7 mouse cellular contexts compared by ENCODE assay signal in genomic region chr15:103502435-103503250, GRCm38 (mm10). TPM values are rescaled to one million over a fixed set of nuclear protein-coding genes. Genes with fewer than 3 reads are reported as not detected.
A peak's percentile ranks its signal among the peaks of the same experiment; 100 is the strongest.
DNase-seq lines count a peak whose midpoint lies in the region; ATAC-seq and TF ChIP-seq lines count a peak whose summit lies in the region.

TSS of gene Pde1b (plus strand) at chr15:103503034.

- peak within 1 kb of the TSS; percentile 79 for H3K4me2 ChIP-seq in limb, embryonic 11.5 days (ENCODE audit: low read depth, severe bottlenecking)
- peak within 1 kb of the TSS; percentile 94 for H3K4me2 ChIP-seq in midbrain, embryonic 11.5 days

- H3K4me3 ChIP-seq in limb, embryonic 11.5 days (ENCODE audit: low read depth, low read length) = peak within 1 kb of the TSS; percentile 45
- H3K4me3 ChIP-seq in midbrain, embryonic 11.5 days (ENCODE audit: low read depth, low read length) = peak within 1 kb of the TSS; percentile 63
- H3K4me3 ChIP-seq in small intestine, adult 2 months (ENCODE audit: low read depth, low read length) = peak within 1 kb of the TSS; percentile 67

- no peak within 1 kb of the TSS for H3K27ac ChIP-seq in limb, embryonic 11.5 days (replicated peaks; ENCODE audit: low read depth, low read length)
- H3K27ac ChIP-seq in midbrain, embryonic 11.5 days (ENCODE audit: low read depth, low read length) = peak within 1 kb of the TSS; percentile 3; the same call in 1 of the 2 replicates
- H3K27ac ChIP-seq in small intestine, adult 2 months (ENCODE audit: insufficient read depth, low read depth, low read length) = no peak within 1 kb of the TSS

- H3K36me3 ChIP-seq in limb, embryonic 11.5 days (ENCODE audit: control insufficient read depth, insufficient read depth, low read length) = no peaks in the 10 kb centered on the region; the same call in 1 of the 2 replicates
- H3K36me3 ChIP-seq in midbrain, embryonic 11.5 days (ENCODE audit: control insufficient read depth, insufficient read depth, low read length) = no peaks in the 10 kb centered on the region
- no peaks in the 10 kb centered on the region for H3K36me3 ChIP-seq in small intestine, adult 2 months (ENCODE audit: control insufficient read depth, insufficient read depth, low read length)

- ATAC-seq in granulocyte monocyte progenitor cell, adult 5-6 weeks (replicated peaks; ENCODE audit: poor library complexity, severe bottlenecking) = peak; percentile 76
- ATAC-seq in limb, embryonic 11.5 days (ENCODE audit: insufficient number of reproducible peaks, low FRiP score, low TSS enrichment, low read depth) = peak; percentile 71
- peak; percentile 94 for ATAC-seq in midbrain, embryonic 11.5 days (ENCODE audit: low FRiP score)

- peaks cover 15% of the 10 kb centered on the region for H3K27me3 ChIP-seq in limb, embryonic 11.5 days (ENCODE audit: control insufficient read depth, insufficient read depth, low read length)
- peaks cover 4% of the 10 kb centered on the region; the same call in 1 of the 2 replicates for H3K27me3 ChIP-seq in midbrain, embryonic 11.5 days (ENCODE audit: control insufficient read depth, insufficient read depth, low read length)
- no peaks in the 10 kb centered on the region for H3K27me3 ChIP-seq in small intestine, adult 2 months (ENCODE audit: control insufficient read depth, insufficient read depth, low read length)

- TF ChIP-seq POLR2A in small intestine, adult 2 months (IDR thresholded peaks at IDR 0.05; ENCODE audit: low read depth, low read length) = no peak

- DNase-seq in adrenal gland, adult 18-20 months (ENCODE audit: low spot score in 2 of 2) = peak; percentile 60 to 62
- peak; percentile 72 to 84 for DNase-seq in cerebellum, postnatal 25 days
- peak; percentile 42 for DNase-seq in kidney, adult 18-20 months
- DNase-seq in limb, embryonic 11.5 days (ENCODE audit: low spot score) = peak; percentile 72
- peak; percentile 97 for DNase-seq in midbrain, embryonic 11.5 days (ENCODE audit: low spot score, missing footprints)

- H3K4me1 ChIP-seq in limb, embryonic 11.5 days (ENCODE audit: control insufficient read depth, insufficient read depth, low read length) = peaks cover 8% of the 10 kb centered on the region
- H3K4me1 ChIP-seq in midbrain, embryonic 11.5 days (ENCODE audit: control insufficient read depth, insufficient read depth, low read length) = peaks cover 7% of the 10 kb centered on the region
- H3K4me1 ChIP-seq in small intestine, adult 2 months (ENCODE audit: control insufficient read depth, insufficient read depth, insufficient read length, low read length) = peaks cover 2% of the 10 kb centered on the region; the same call in 1 of the 2 replicates

- WGBS in limb, embryonic 11.5 days = under 1% methylated on average over 58 of the region's 63 CpGs
- under 1% methylated on average over 58 of the region's 63 CpGs for WGBS in midbrain, embryonic 11.5 days
- WGBS in small intestine, adult 2 months = 7% methylated on average over 61 of the region's 63 CpGs

- H3K9ac ChIP-seq in limb, embryonic 11.5 days (ENCODE audit: low read length) = peak within 1 kb of the TSS; percentile 58
- H3K9ac ChIP-seq in midbrain, embryonic 11.5 days (ENCODE audit: low read length) = peak within 1 kb of the TSS; percentile 84

- TF ChIP-seq CTCF in small intestine, adult 2 months (IDR thresholded peaks at IDR 0.05; ENCODE audit: extremely low read depth, insufficient read length, insufficient replicate concordance, low read depth, low read length) = no peak

- H3K9me3 ChIP-seq in limb, embryonic 11.5 days (ENCODE audit: control insufficient read depth, low read length) = no peaks in the 10 kb centered on the region
- H3K9me3 ChIP-seq in midbrain, embryonic 11.5 days (ENCODE audit: control insufficient read depth, low read length) = no peaks in the 10 kb centered on the region

RNA-seq across cellular contexts. Expression of gene Pde1b, which starts in this region (rescaled TPM):
- total RNA-seq in adrenal gland, adult 18-20 months (2021) = 1 to 10 TPM; 5.1 to 8.6 TPM
- 6.6 and 7.2 TPM in 2 replicates for total RNA-seq in granulocyte monocyte progenitor cell, adult 5-6 weeks (2014; fragmentation: Nextera tagmentation)
- 2.3 and 3.3 TPM in 2 replicates for total RNA-seq in granulocyte monocyte progenitor cell, adult 5-6 weeks (2017)
- polyA plus RNA-seq in limb, embryonic 11.5 days (2014; fragmentation: Nextera tagmentation; extraction: Ambion mirVana) = 3.0 and 3.5 TPM in 2 replicates
- 31.8 and 35.6 TPM in 2 replicates for polyA plus RNA-seq in midbrain, embryonic 11.5 days (2014; fragmentation: Nextera tagmentation; extraction: Ambion mirVana)
- 2.3 and 4.2 TPM in 2 replicates for polyA plus RNA-seq in small intestine, adult 2 months (2012; rRNA removed)

Comparison
In these comparisons a context has a peak if more than half of its experiments do, and no peak if none do; other contexts are left out.
1. DNase-seq: peak in every context shown above with its lines; median percentile 97 in midbrain, embryonic 11.5 days; 78 in cerebellum, postnatal 25 days; 72 in limb, embryonic 11.5 days; 61 in adrenal gland, adult 18-20 months; 42 in kidney, adult 18-20 months.